Mouse (Mus musculus): ENCODE results near the gene Dock8. TPM values are rescaled to one million over a fixed set of nuclear protein-coding genes. Genes with fewer than 3 reads are reported as not detected.

Gene Dock8
- polyA plus RNA-seq, 1 experiment = 0.57 TPM

GRCm38 (mm10) chr19:25133959-25134358 lies 134.6 kb downstream of the Dock8 start:
- Histone ChIP-seq H3K4me1 (ENCODE audit: control insufficient read depth, insufficient read depth, low read length) (no peaks in the 10 kb centered on the region), H3K9me3 (replicated peaks; ENCODE audit: control insufficient read depth, insufficient read depth, low read length, poor library complexity, severe bottlenecking) (no peaks in the 10 kb centered on the region), H3K36me3 (ENCODE audit: control insufficient read depth, insufficient read depth, low read length, poor library complexity, severe bottlenecking) (no peaks in the 10 kb centered on the region), H3K4me3 (ENCODE audit: low read depth, low read length) (no peak overlapping the region), H3K27me3 (ENCODE audit: control insufficient read depth, insufficient read depth, low read length, poor library complexity, severe bottlenecking) (no peaks in the 10 kb centered on the region), H3K9ac (ENCODE audit: low read depth, poor library complexity, severe bottlenecking) (no peak overlapping the region), H3K27ac (ENCODE audit: insufficient read depth, low read length) (no peak overlapping the region)
- TF ChIP-seq CTCF (IDR thresholded peaks at IDR 0.05; ENCODE audit: low read depth, low read length) (no peak), EP300 (IDR thresholded peaks at IDR 0.05; ENCODE audit: insufficient read depth, low read depth, low read length) (no peak), POLR2A (IDR thresholded peaks at IDR 0.05; ENCODE audit: insufficient read depth, low read length) (no peak)

- Histone ChIP-seq H3K27ac (ENCODE audit: insufficient read depth, low read length) (no peak overlapping the region), H3K27me3 (ENCODE audit: control insufficient read depth, insufficient read depth, low read length, poor library complexity, severe bottlenecking) (no peaks in the 10 kb centered on the region), H3K4me3 (ENCODE audit: low read depth, low read length) (no peak overlapping the region), H3K4me1 (ENCODE audit: control insufficient read depth, insufficient read depth, low read length) (no peaks in the 10 kb centered on the region), H3K36me3 (ENCODE audit: control insufficient read depth, insufficient read depth, low read length, poor library complexity, severe bottlenecking) (no peaks in the 10 kb centered on the region), H3K9me3 (replicated peaks; ENCODE audit: control insufficient read depth, insufficient read depth, low read length, poor library complexity, severe bottlenecking) (no peaks in the 10 kb centered on the region), H3K9ac (ENCODE audit: low read depth, poor library complexity, severe bottlenecking) (no peak overlapping the region)
- TF ChIP-seq CTCF (IDR thresholded peaks at IDR 0.05; ENCODE audit: low read depth, low read length) (no peak), EP300 (IDR thresholded peaks at IDR 0.05; ENCODE audit: insufficient read depth, low read depth, low read length) (no peak), POLR2A (IDR thresholded peaks at IDR 0.05; ENCODE audit: insufficient read depth, low read length) (no peak)
Measured at GRCm38 (mm10) chr19:25136171-25136570, 136.8 kb downstream of the Dock8 start.

- Histone ChIP-seq H3K4me1 (ENCODE audit: control insufficient read depth, insufficient read depth, low read length) (no peaks in the 10 kb centered on the region), H3K27me3 (ENCODE audit: control insufficient read depth, insufficient read depth, low read length, poor library complexity, severe bottlenecking) (no peaks in the 10 kb centered on the region), H3K4me3 (ENCODE audit: low read depth, low read length) (no peak overlapping the region), H3K27ac (ENCODE audit: insufficient read depth, low read length) (no peak overlapping the region), H3K9ac (ENCODE audit: low read depth, poor library complexity, severe bottlenecking) (no peak overlapping the region), H3K9me3 (replicated peaks; ENCODE audit: control insufficient read depth, insufficient read depth, low read length, poor library complexity, severe bottlenecking) (no peaks in the 10 kb centered on the region), H3K36me3 (ENCODE audit: control insufficient read depth, insufficient read depth, low read length, poor library complexity, severe bottlenecking) (no peaks in the 10 kb centered on the region)
- TF ChIP-seq CTCF (IDR thresholded peaks at IDR 0.05; ENCODE audit: low read depth, low read length) (no peak), POLR2A (IDR thresholded peaks at IDR 0.05; ENCODE audit: insufficient read depth, low read length) (no peak), EP300 (IDR thresholded peaks at IDR 0.05; ENCODE audit: insufficient read depth, low read depth, low read length) (no peak)
Measured at GRCm38 (mm10) chr19:25137907-25138820, 138.8 kb downstream of the Dock8 start.

- Histone ChIP-seq H3K27ac (ENCODE audit: insufficient read depth, low read length) (no peak overlapping the region), H3K9ac (ENCODE audit: low read depth, poor library complexity, severe bottlenecking) (no peak overlapping the region), H3K4me3 (ENCODE audit: low read depth, low read length) (no peak overlapping the region), H3K36me3 (ENCODE audit: control insufficient read depth, insufficient read depth, low read length, poor library complexity, severe bottlenecking) (no peaks in the 10 kb centered on the region), H3K27me3 (ENCODE audit: control insufficient read depth, insufficient read depth, low read length, poor library complexity, severe bottlenecking) (no peaks in the 10 kb centered on the region), H3K9me3 (replicated peaks; ENCODE audit: control insufficient read depth, insufficient read depth, low read length, poor library complexity, severe bottlenecking) (no peaks in the 10 kb centered on the region), H3K4me1 (ENCODE audit: control insufficient read depth, insufficient read depth, low read length) (no peaks in the 10 kb centered on the region)
- TF ChIP-seq EP300 (IDR thresholded peaks at IDR 0.05; ENCODE audit: insufficient read depth, low read depth, low read length) = no peak
- TF ChIP-seq CTCF (IDR thresholded peaks at IDR 0.05; ENCODE audit: low read depth, low read length) = no peak
- TF ChIP-seq POLR2A (IDR thresholded peaks at IDR 0.05; ENCODE audit: insufficient read depth, low read length) = no peak
Measured at GRCm38 (mm10) chr19:25144110-25145028, 145.0 kb downstream of the Dock8 start.

GRCm38 (mm10) chr19:25145116-25145515 lies 145.8 kb downstream of the Dock8 start:
- TF ChIP-seq POLR2A (IDR thresholded peaks at IDR 0.05; ENCODE audit: insufficient read depth, low read length) (no peak), CTCF (IDR thresholded peaks at IDR 0.05; ENCODE audit: low read depth, low read length) (no peak), EP300 (IDR thresholded peaks at IDR 0.05; ENCODE audit: insufficient read depth, low read depth, low read length) (no peak)
- Histone ChIP-seq H3K27ac (ENCODE audit: insufficient read depth, low read length) (no peak overlapping the region), H3K9me3 (replicated peaks; ENCODE audit: control insufficient read depth, insufficient read depth, low read length, poor library complexity, severe bottlenecking) (no peaks in the 10 kb centered on the region), H3K36me3 (ENCODE audit: control insufficient read depth, insufficient read depth, low read length, poor library complexity, severe bottlenecking) (no peaks in the 10 kb centered on the region), H3K4me3 (ENCODE audit: low read depth, low read length) (no peak overlapping the region), H3K4me1 (ENCODE audit: control insufficient read depth, insufficient read depth, low read length) (no peaks in the 10 kb centered on the region), H3K27me3 (ENCODE audit: control insufficient read depth, insufficient read depth, low read length, poor library complexity, severe bottlenecking) (no peaks in the 10 kb centered on the region), H3K9ac (ENCODE audit: low read depth, poor library complexity, severe bottlenecking) (no peak overlapping the region)
